Mouse (Mus musculus) myocyte (in vitro differentiated cells): ENCODE data around the gene Bcr.

Source experiments
- CEBPB ChIP-seq: IDR thresholded peaks from 2 replicates; pipeline ENCODE4 v1.6.1; 2011; ENCODE audit warnings: mild to moderate bottlenecking, moderate library complexity; ENCODE audit not compliant: poor library complexity, insufficient read depth, severe bottlenecking
- E2F4 ChIP-seq: IDR thresholded peaks from one replicate; pipeline ENCODE4 v1.6.1; 2011; ENCODE audit warnings: mild to moderate bottlenecking, control low read depth, moderate library complexity; ENCODE audit not compliant: insufficient read depth
- MAX ChIP-seq: IDR thresholded peaks from one replicate; pipeline ENCODE4 v1.6.1; 2011; ENCODE audit warnings: low read depth, mild to moderate bottlenecking, control low read depth
- MYOD1 ChIP-seq, 3 experiments: IDR thresholded peaks; one replicate each; pipeline ENCODE4 v1.6.1; 2011; ENCODE audit warnings: control low read depth in 2 of 3, low read depth in 2 of 3, mild to moderate bottlenecking in 2 of 3, moderate library complexity in 1 of 3; ENCODE audit not compliant: insufficient read length in 2 of 3, control insufficient read depth in 1 of 3
- MYOG ChIP-seq, 3 experiments: IDR thresholded peaks; one replicate each; pipeline ENCODE4 v1.6.1; 2011; ENCODE audit warnings: control low read depth in 2 of 3, low read depth in 2 of 3, mild to moderate bottlenecking in 2 of 3; ENCODE audit not compliant: insufficient read length in 2 of 3, control insufficient read depth in 1 of 3, insufficient read depth in 1 of 3
- POLR2A ChIP-seq: IDR thresholded peaks from one replicate; pipeline ENCODE4 v1.6.1; 2011; ENCODE audit warnings: low read depth, mild to moderate bottlenecking, control low read depth, moderate library complexity; ENCODE audit not compliant: insufficient read length
- POLR2AphosphoS2 ChIP-seq: IDR thresholded peaks from one replicate; pipeline ENCODE4 v1.6.1; 2011; ENCODE audit warnings: low read depth, control low read depth; ENCODE audit not compliant: insufficient read length
- REST ChIP-seq: IDR thresholded peaks from one replicate; pipeline ENCODE4 v1.6.1; 2011; ENCODE audit warnings: mild to moderate bottlenecking, control low read depth, moderate library complexity; ENCODE audit not compliant: insufficient read depth, insufficient read length
- SRF ChIP-seq: IDR thresholded peaks from one replicate; pipeline ENCODE4 v1.6.1; 2011; ENCODE audit warnings: low read depth; ENCODE audit not compliant: control insufficient read depth, insufficient read length
- TCF12 ChIP-seq: IDR thresholded peaks from one replicate; pipeline ENCODE4 v1.6.1; 2011; ENCODE audit warnings: mild to moderate bottlenecking, control low read depth; ENCODE audit not compliant: poor library complexity, insufficient read depth, severe bottlenecking
- TCF3 ChIP-seq: IDR thresholded peaks from one replicate; pipeline ENCODE4 v1.6.1; 2011; ENCODE audit warnings: low read depth, control low read depth; ENCODE audit not compliant: insufficient read length
- USF1 ChIP-seq: IDR thresholded peaks from one replicate; pipeline ENCODE4 v1.6.1; 2011; ENCODE audit warnings: low read depth, mild to moderate bottlenecking, control low read depth, moderate library complexity

DNA sequence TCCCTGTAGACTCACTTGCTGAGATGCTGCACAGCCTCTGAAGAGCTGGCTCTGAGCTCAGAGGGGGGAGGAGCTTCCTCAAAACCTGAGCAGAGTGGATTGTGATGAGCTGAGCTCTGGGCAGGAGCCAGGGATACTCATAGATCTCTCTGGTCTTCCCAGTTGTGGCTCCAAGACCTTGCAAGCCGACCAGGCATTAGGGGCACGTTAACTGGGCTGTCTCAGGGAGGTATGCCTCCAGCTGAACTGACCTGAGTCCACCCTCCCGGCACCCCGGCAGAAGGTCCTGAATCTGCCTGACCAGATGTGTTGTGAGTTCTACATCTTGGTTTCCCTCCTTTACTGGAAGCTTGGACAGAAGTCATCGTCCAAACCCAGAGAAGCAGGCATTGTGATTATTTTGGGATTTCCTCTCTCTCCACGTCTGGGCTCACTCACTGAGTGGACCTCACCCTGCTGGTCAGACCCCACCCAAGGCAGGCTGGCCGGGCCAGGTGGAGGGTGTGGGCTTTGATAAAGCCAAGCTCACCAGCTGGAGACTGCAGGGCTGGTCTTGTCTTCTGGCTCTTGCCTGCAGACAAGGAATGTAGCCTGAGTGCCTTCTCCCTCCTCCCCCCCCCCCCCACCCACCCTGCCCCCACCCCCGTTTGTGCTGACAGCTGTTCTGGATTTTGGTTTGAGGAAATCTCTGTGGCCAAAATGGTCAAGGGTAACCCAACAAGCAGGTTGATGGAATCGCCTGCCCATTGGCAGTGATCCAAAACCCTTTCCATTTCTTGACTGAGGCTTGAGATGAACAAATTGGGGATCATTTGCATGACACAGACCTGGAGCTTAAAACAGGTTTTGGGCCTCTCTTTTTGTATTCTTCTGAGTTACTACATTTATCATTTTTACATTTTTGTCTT, 44.1 kb downstream of the Bcr start:
- no peak for TF ChIP-seq POLR2AphosphoS2
- TF ChIP-seq POLR2A = no peak
- TF ChIP-seq SRF = no peak
- TF ChIP-seq TCF3 = peak; percentile 85
- TF ChIP-seq E2F4 = no peak
- peak; percentile 60 to 96 (median 87) for TF ChIP-seq MYOG (IDR thresholded peaks at IDR 0.05; ENCODE audit: control insufficient read depth in 1 of 3, insufficient read depth in 1 of 3, insufficient read length in 2 of 3, low read depth in 2 of 3)
- TF ChIP-seq MAX = no peak
- TF ChIP-seq USF1 = no peak
- no peak for TF ChIP-seq REST
- peak in 2 of 3 experiments; percentile 86 to 93 for TF ChIP-seq MYOD1 (IDR thresholded peaks at IDR 0.05; ENCODE audit: control insufficient read depth in 1 of 3, insufficient read length in 2 of 3, low read depth in 2 of 3)
- peak; percentile 84 for TF ChIP-seq TCF12
- no peak for TF ChIP-seq CEBPB
